Mouse (Mus musculus): Measurements from ENCODE around the gene Ssr2. TPM values are rescaled to one million over a fixed set of nuclear protein-coding genes. Genes with fewer than 3 reads are reported as not detected.

Gene Ssr2
- polyA plus RNA-seq, 1 experiment, result 89.0 TPM

GRCm38 (mm10) chr3:88551586-88551985, 24.1 kb upstream of the Ssr2 start:
- Histone ChIP-seq H3K27ac (replicated peaks; ENCODE audit: low read depth, low read length) (no peak overlapping the region), H3K4me3 (ENCODE audit: insufficient read depth, low read depth, low read length) (peak overlapping the region; percentile 86; the same call in 1 of the 2 replicates)

GRCm38 (mm10) chr3:88552082-88552645, 23.5 kb upstream of the Ssr2 start:
- Histone ChIP-seq H3K4me1 (ENCODE audit: control insufficient read depth, insufficient read depth, insufficient read length, low read length) (0 out of 2 replicates have a peak, but pooled peaks cover 3% of the 10 kb centered on the region), H3K4me3 (ENCODE audit: insufficient read depth, low read depth, low read length) (peak overlapping the region; percentile 86), H3K27ac (replicated peaks; ENCODE audit: low read depth, low read length) (peak overlapping the region; percentile 40)

More at GRCm38 (mm10) chr3:88551586-88551985, 24.1 kb upstream of the Ssr2 start:
- H3K4me1 ChIP-seq (ENCODE audit: control insufficient read depth, insufficient read depth, insufficient read length, low read length), result 0 out of 2 replicates have a peak, but pooled peaks cover 3% of the 10 kb centered on the region

GRCm38 (mm10) chr3:88552676-88553524, 22.8 kb upstream of the Ssr2 start, which contains the start of gene Lamtor2:
TSS of gene Lamtor2 (minus strand) at chr3:88553074.
- Histone ChIP-seq H3K27ac (replicated peaks; ENCODE audit: low read depth, low read length) (peak within 1 kb of the TSS; percentile 94), H3K4me1 (ENCODE audit: control insufficient read depth, insufficient read depth, insufficient read length, low read length) (0 out of 2 replicates have a peak, but pooled peaks cover 3% of the 10 kb centered on the region), H3K4me3 (ENCODE audit: insufficient read depth, low read depth, low read length) (peak within 1 kb of the TSS; percentile 86)

- peak within 1 kb of the TSS; percentile 94 for H3K27ac ChIP-seq (replicated peaks; ENCODE audit: low read depth, low read length)
- 0 out of 2 replicates have a peak, but pooled peaks cover 3% of the 10 kb centered on the region for H3K4me1 ChIP-seq (ENCODE audit: control insufficient read depth, insufficient read depth, insufficient read length, low read length)
- H3K4me3 ChIP-seq (ENCODE audit: insufficient read depth, low read depth, low read length), result peak within 1 kb of the TSS; percentile 86
These were observed 22.2 kb upstream of the Ssr2 start, which contains the start of gene Ubqln4 for GRCm38 (mm10) chr3:88553525-88553879. TSS of gene Ubqln4 (plus strand) at chr3:88553758.

GRCm38 (mm10) chr3:88553880-88554586, 21.6 kb upstream of the Ssr2 start:
- peak overlapping the region; percentile 79 for H3K4me3 ChIP-seq (ENCODE audit: insufficient read depth, low read depth, low read length)
- 0 out of 2 replicates have a peak, but pooled peaks cover 3% of the 10 kb centered on the region for H3K4me1 ChIP-seq (ENCODE audit: control insufficient read depth, insufficient read depth, insufficient read length, low read length)
- H3K27ac ChIP-seq (replicated peaks; ENCODE audit: low read depth, low read length), result peak overlapping the region; percentile 86

- H3K4me3 ChIP-seq (ENCODE audit: insufficient read depth, low read depth, low read length), result no peak overlapping the region
- no peak overlapping the region for H3K27ac ChIP-seq (replicated peaks; ENCODE audit: low read depth, low read length)
- H3K4me1 ChIP-seq (ENCODE audit: control insufficient read depth, insufficient read depth, insufficient read length, low read length), result 0 out of 2 replicates have a peak, but pooled peaks cover 3% of the 10 kb centered on the region
These were observed 20.5 kb upstream of the Ssr2 start for GRCm38 (mm10) chr3:88555069-88555605.

- H3K27ac ChIP-seq (replicated peaks; ENCODE audit: low read depth, low read length), result no peak overlapping the region
- H3K4me1 ChIP-seq (ENCODE audit: control insufficient read depth, insufficient read depth, insufficient read length, low read length), result 0 out of 2 replicates have a peak, but pooled peaks cover 3% of the 10 kb centered on the region
- no peak overlapping the region for H3K4me3 ChIP-seq (ENCODE audit: insufficient read depth, low read depth, low read length)
These were observed 19.9 kb upstream of the Ssr2 start for GRCm38 (mm10) chr3:88555731-88556130.

- Histone ChIP-seq H3K4me3 (ENCODE audit: insufficient read depth, low read depth, low read length) (no peak overlapping the region), H3K27ac (replicated peaks; ENCODE audit: low read depth, low read length) (no peak overlapping the region), H3K4me1 (ENCODE audit: control insufficient read depth, insufficient read depth, insufficient read length, low read length) (0 out of 2 replicates have a peak, but pooled peaks cover 1% of the 10 kb centered on the region)
These were observed 19.1 kb upstream of the Ssr2 start for GRCm38 (mm10) chr3:88556616-88557015.

- Histone ChIP-seq H3K27ac (replicated peaks; ENCODE audit: low read depth, low read length) (no peak overlapping the region), H3K4me3 (ENCODE audit: insufficient read depth, low read depth, low read length) (no peak overlapping the region), H3K4me1 (ENCODE audit: control insufficient read depth, insufficient read depth, insufficient read length, low read length) (no peaks in the 10 kb centered on the region)
These were observed 16.1 kb upstream of the Ssr2 start for GRCm38 (mm10) chr3:88559596-88559995.

- H3K27ac ChIP-seq (replicated peaks; ENCODE audit: low read depth, low read length), result no peak overlapping the region
- no peak overlapping the region for H3K4me3 ChIP-seq (ENCODE audit: insufficient read depth, low read depth, low read length)
- H3K4me1 ChIP-seq (ENCODE audit: control insufficient read depth, insufficient read depth, insufficient read length, low read length), result peaks cover 7% of the 10 kb centered on the region
These were observed 13.7 kb upstream of the Ssr2 start for GRCm38 (mm10) chr3:88561989-88562388.

- H3K27ac ChIP-seq (replicated peaks; ENCODE audit: low read depth, low read length), result no peak overlapping the region
These were observed 12.2 kb upstream of the Ssr2 start for GRCm38 (mm10) chr3:88563442-88563841.

GRCm38 (mm10) chr3:88563966-88564365, 11.7 kb upstream of the Ssr2 start:
- no peak overlapping the region for H3K27ac ChIP-seq (replicated peaks; ENCODE audit: low read depth, low read length)
- H3K4me3 ChIP-seq (ENCODE audit: insufficient read depth, low read depth, low read length), result no peak overlapping the region

More at GRCm38 (mm10) chr3:88563442-88563841, 12.2 kb upstream of the Ssr2 start:
- H3K4me1 ChIP-seq (ENCODE audit: control insufficient read depth, insufficient read depth, insufficient read length, low read length), result peaks cover 8% of the 10 kb centered on the region
- no peak overlapping the region for H3K4me3 ChIP-seq (ENCODE audit: insufficient read depth, low read depth, low read length)

GRCm38 (mm10) chr3:88566116-88566515, 9.6 kb upstream of the Ssr2 start:
- peaks cover 15% of the 10 kb centered on the region for H3K4me1 ChIP-seq (ENCODE audit: control insufficient read depth, insufficient read depth, insufficient read length, low read length)
- H3K4me3 ChIP-seq (ENCODE audit: insufficient read depth, low read depth, low read length), result no peak overlapping the region
- H3K27ac ChIP-seq (replicated peaks; ENCODE audit: low read depth, low read length), result peak overlapping the region; percentile 92

More at GRCm38 (mm10) chr3:88563966-88564365, 11.7 kb upstream of the Ssr2 start:
- peaks cover 11% of the 10 kb centered on the region for H3K4me1 ChIP-seq (ENCODE audit: control insufficient read depth, insufficient read depth, insufficient read length, low read length)

GRCm38 (mm10) chr3:88566536-88567061, 9.1 kb upstream of the Ssr2 start:
- no peak overlapping the region for H3K4me3 ChIP-seq (ENCODE audit: insufficient read depth, low read depth, low read length)
- peak overlapping the region; percentile 92 for H3K27ac ChIP-seq (replicated peaks; ENCODE audit: low read depth, low read length)
- peaks cover 15% of the 10 kb centered on the region for H3K4me1 ChIP-seq (ENCODE audit: control insufficient read depth, insufficient read depth, insufficient read length, low read length)
